Mouse (Mus musculus): ENCODE data around the gene Snx10. TPM values are rescaled to one million over a fixed set of nuclear protein-coding genes. Genes with fewer than 3 reads are reported as not detected.
A peak's percentile ranks its signal among the peaks of the same experiment; 100 is the strongest.

Snx10 gene
- polyA plus RNA-seq, 1 experiment, result 0.33 TPM

- WGBS, result 63% methylated on average over 14 of the region's 14 CpGs
- TF ChIP-seq POLR2A (IDR thresholded peaks at IDR 0.05; ENCODE audit: low read depth, low read length) (no peak), CTCF (IDR thresholded peaks at IDR 0.05; ENCODE audit: extremely low read depth, insufficient read length, insufficient replicate concordance, low read depth, low read length) (no peak)
- H3K4me1 ChIP-seq (ENCODE audit: control insufficient read depth, insufficient read depth, insufficient read length, low read length), result no peaks in the 10 kb centered on the region
- H3K27ac ChIP-seq (ENCODE audit: insufficient read depth, low read depth, low read length), result no peak overlapping the region
- H3K4me3 ChIP-seq (ENCODE audit: low read depth, low read length), result no peak overlapping the region
- no peaks in the 10 kb centered on the region for H3K27me3 ChIP-seq (ENCODE audit: control insufficient read depth, insufficient read depth, low read length)
- H3K36me3 ChIP-seq (ENCODE audit: control insufficient read depth, insufficient read depth, low read length), result peaks cover 1% of the 10 kb centered on the region; the same call in 1 of the 2 replicates
Observed at GRCm38 (mm10) chr6:51566771-51567680, 43.3 kb downstream of the Snx10 start.

GRCm38 (mm10) chr6:51569086-51569485 is 45.4 kb downstream of the Snx10 start:
- Histone ChIP-seq H3K36me3 (ENCODE audit: control insufficient read depth, insufficient read depth, low read length) (peaks cover 1% of the 10 kb centered on the region; the same call in 1 of the 2 replicates), H3K4me1 (ENCODE audit: control insufficient read depth, insufficient read depth, insufficient read length, low read length) (no peaks in the 10 kb centered on the region), H3K27ac (ENCODE audit: insufficient read depth, low read depth, low read length) (no peak overlapping the region), H3K27me3 (ENCODE audit: control insufficient read depth, insufficient read depth, low read length) (no peaks in the 10 kb centered on the region), H3K4me3 (ENCODE audit: low read depth, low read length) (no peak overlapping the region)
- TF ChIP-seq POLR2A (IDR thresholded peaks at IDR 0.05; ENCODE audit: low read depth, low read length), result no peak
- no peak for TF ChIP-seq CTCF (IDR thresholded peaks at IDR 0.05; ENCODE audit: extremely low read depth, insufficient read length, insufficient replicate concordance, low read depth, low read length)
- 90% methylated on average over 8 of the region's 8 CpGs for WGBS

- no peak overlapping the region for H3K4me3 ChIP-seq (ENCODE audit: low read depth, low read length)
- H3K36me3 ChIP-seq (ENCODE audit: control insufficient read depth, insufficient read depth, low read length), result peaks cover 3% of the 10 kb centered on the region
- no peak for TF ChIP-seq POLR2A (IDR thresholded peaks at IDR 0.05; ENCODE audit: low read depth, low read length)
- TF ChIP-seq CTCF (IDR thresholded peaks at IDR 0.05; ENCODE audit: extremely low read depth, insufficient read length, insufficient replicate concordance, low read depth, low read length), result no peak
- no peak overlapping the region for H3K27ac ChIP-seq (ENCODE audit: insufficient read depth, low read depth, low read length)
- H3K27me3 ChIP-seq (ENCODE audit: control insufficient read depth, insufficient read depth, low read length), result no peaks in the 10 kb centered on the region
- H3K4me1 ChIP-seq (ENCODE audit: control insufficient read depth, insufficient read depth, insufficient read length, low read length), result no peaks in the 10 kb centered on the region
- WGBS, result 88% methylated on average over 4 of the region's 4 CpGs
Observed at GRCm38 (mm10) chr6:51573136-51573535, 49.4 kb downstream of the Snx10 start.

GRCm38 (mm10) chr6:51574132-51574531 is 50.4 kb downstream of the Snx10 start:
- Histone ChIP-seq H3K27ac (ENCODE audit: insufficient read depth, low read depth, low read length) (no peak overlapping the region), H3K27me3 (ENCODE audit: control insufficient read depth, insufficient read depth, low read length) (no peaks in the 10 kb centered on the region), H3K4me3 (ENCODE audit: low read depth, low read length) (no peak overlapping the region), H3K36me3 (ENCODE audit: control insufficient read depth, insufficient read depth, low read length) (peaks cover 3% of the 10 kb centered on the region), H3K4me1 (ENCODE audit: control insufficient read depth, insufficient read depth, insufficient read length, low read length) (no peaks in the 10 kb centered on the region)
- 91% methylated on average over 13 of the region's 13 CpGs for WGBS
- TF ChIP-seq CTCF (IDR thresholded peaks at IDR 0.05; ENCODE audit: extremely low read depth, insufficient read length, insufficient replicate concordance, low read depth, low read length) (no peak), POLR2A (IDR thresholded peaks at IDR 0.05; ENCODE audit: low read depth, low read length) (no peak)

GRCm38 (mm10) chr6:51578415-51578814 is 54.7 kb downstream of the Snx10 start:
- WGBS, result 88% methylated on average over 4 of the region's 4 CpGs
- no peak overlapping the region for H3K27ac ChIP-seq (ENCODE audit: insufficient read depth, low read depth, low read length)
- TF ChIP-seq CTCF (IDR thresholded peaks at IDR 0.05; ENCODE audit: extremely low read depth, insufficient read length, insufficient replicate concordance, low read depth, low read length) (no peak), POLR2A (IDR thresholded peaks at IDR 0.05; ENCODE audit: low read depth, low read length) (no peak)

GRCm38 (mm10) chr6:51580040-51580680 is 56.5 kb downstream of the Snx10 start:
- Histone ChIP-seq H3K27ac (ENCODE audit: insufficient read depth, low read depth, low read length) (no peak overlapping the region), H3K4me1 (ENCODE audit: control insufficient read depth, insufficient read depth, insufficient read length, low read length) (no peaks in the 10 kb centered on the region), H3K36me3 (ENCODE audit: control insufficient read depth, insufficient read depth, low read length) (peaks cover 6% of the 10 kb centered on the region; the same call in 1 of the 2 replicates), H3K27me3 (ENCODE audit: control insufficient read depth, insufficient read depth, low read length) (no peaks in the 10 kb centered on the region), H3K4me3 (ENCODE audit: low read depth, low read length) (no peak overlapping the region)
- 15% methylated on average over 18 of the region's 18 CpGs for WGBS
- TF ChIP-seq CTCF (IDR thresholded peaks at IDR 0.05; ENCODE audit: extremely low read depth, insufficient read length, insufficient replicate concordance, low read depth, low read length) (peak; percentile 83; the same call in 1 of the 2 replicates), POLR2A (IDR thresholded peaks at IDR 0.05; ENCODE audit: low read depth, low read length) (no peak)

More at GRCm38 (mm10) chr6:51578415-51578814, 54.7 kb downstream of the Snx10 start:
- H3K27me3 ChIP-seq (ENCODE audit: control insufficient read depth, insufficient read depth, low read length), result no peaks in the 10 kb centered on the region
- H3K4me3 ChIP-seq (ENCODE audit: low read depth, low read length), result no peak overlapping the region
- peaks cover 6% of the 10 kb centered on the region for H3K36me3 ChIP-seq (ENCODE audit: control insufficient read depth, insufficient read depth, low read length)
- no peaks in the 10 kb centered on the region for H3K4me1 ChIP-seq (ENCODE audit: control insufficient read depth, insufficient read depth, insufficient read length, low read length)

- WGBS, result 95% methylated on average over 9 of the region's 9 CpGs
- H3K27me3 ChIP-seq (ENCODE audit: control insufficient read depth, insufficient read depth, low read length), result no peaks in the 10 kb centered on the region
- no peaks in the 10 kb centered on the region for H3K4me1 ChIP-seq (ENCODE audit: control insufficient read depth, insufficient read depth, insufficient read length, low read length)
- H3K4me3 ChIP-seq (ENCODE audit: low read depth, low read length), result no peak overlapping the region
- H3K27ac ChIP-seq (ENCODE audit: insufficient read depth, low read depth, low read length), result no peak overlapping the region
- H3K36me3 ChIP-seq (ENCODE audit: control insufficient read depth, insufficient read depth, low read length), result peaks cover 8% of the 10 kb centered on the region
- no peak for TF ChIP-seq POLR2A (IDR thresholded peaks at IDR 0.05; ENCODE audit: low read depth, low read length)
- no peak for TF ChIP-seq CTCF (IDR thresholded peaks at IDR 0.05; ENCODE audit: extremely low read depth, insufficient read length, insufficient replicate concordance, low read depth, low read length)
Observed at GRCm38 (mm10) chr6:51581418-51581817, 57.7 kb downstream of the Snx10 start.
